Mouse (Mus musculus) central nervous system, embryonic 14 days (tissue): ENCODE measurements around the gene Alox12. TPM values are rescaled to one million over a fixed set of nuclear protein-coding genes. Genes with fewer than 3 reads are reported as not detected.

Experiments used
- polyA plus RNA-seq: library from polyadenylated mRNA; depleted of rRNA; stranded (reverse); fragments of >200 nt; gene quantifications from 2 replicates; pipeline ENCODE4 v1.2.3, GENCODE M21; 2012; rRNA removed

The Alox12 gene
- polyA plus RNA-seq: 0.93 and 1.4 TPM in 2 replicates

DNA sequence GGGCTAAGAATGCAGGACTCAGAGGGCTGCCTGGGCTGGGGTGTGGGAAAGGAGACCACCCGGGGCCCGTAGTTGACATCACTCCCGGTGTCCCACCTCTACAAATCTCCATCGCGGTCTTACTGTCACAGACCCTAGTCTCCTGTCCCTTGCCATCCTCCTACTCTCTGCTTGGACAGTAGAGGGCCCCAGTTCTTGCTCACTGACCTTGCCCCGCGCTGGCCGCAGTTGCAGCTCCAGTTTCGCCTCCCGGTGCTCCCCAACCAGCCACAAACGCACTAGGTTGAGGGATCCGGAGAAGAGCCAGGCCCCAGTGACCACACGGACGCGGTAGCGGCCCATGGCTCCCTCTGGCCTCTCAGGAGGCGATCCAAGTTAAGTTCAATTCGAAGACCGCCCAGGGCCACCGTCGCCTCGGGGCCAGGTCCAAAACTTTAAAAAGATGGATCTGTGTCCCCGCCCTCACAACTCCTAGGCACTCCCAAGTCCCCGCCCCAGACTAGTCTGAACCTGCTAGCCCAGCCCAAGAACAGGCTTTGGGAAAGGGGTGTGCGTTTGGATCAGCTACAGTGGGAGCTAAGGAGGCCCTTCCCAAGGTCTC, at the start of gene Alox12:
TSS of gene Alox12 (minus strand) at position 423 of the 601 bp plus-strand sequence.

DNA sequence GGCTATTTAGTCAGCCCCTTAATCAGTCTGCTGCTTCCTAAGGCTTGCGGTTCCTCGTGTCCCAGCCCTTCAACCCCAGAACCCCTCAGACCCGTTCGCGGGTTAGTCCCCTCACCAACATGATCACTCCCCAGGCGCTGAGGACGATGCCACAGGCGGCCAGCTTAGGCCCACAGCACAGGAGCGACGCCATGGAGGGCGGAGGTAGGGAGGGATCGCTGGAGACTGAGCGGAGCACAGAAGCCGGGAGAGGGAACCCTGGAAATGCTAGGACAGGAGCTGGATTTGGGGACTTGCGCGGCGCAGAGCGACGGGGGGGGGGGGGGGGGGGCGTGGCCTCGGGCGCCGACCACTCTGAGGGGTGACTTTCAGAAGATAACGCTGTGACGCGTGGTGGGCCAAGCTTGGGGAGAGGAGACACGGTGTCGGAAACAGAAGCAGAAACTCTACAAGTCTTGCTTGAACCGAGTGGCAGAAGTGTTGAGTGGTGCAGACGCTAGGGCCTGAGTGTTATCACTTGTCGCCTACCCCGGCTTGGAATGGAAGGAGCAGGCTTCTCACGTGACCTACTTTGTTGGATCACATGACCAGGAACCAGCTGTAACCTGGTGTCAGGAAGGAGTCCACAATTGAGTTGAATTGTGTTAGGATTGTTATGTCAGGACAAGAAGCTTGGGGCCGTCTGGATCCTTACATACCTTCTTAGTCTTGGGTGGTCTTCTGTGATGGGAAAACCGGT, 15.4 kb downstream of the Alox12 start, which contains the start of the genes Gm21988 and Rnasek:
TSS of gene Gm21988 (minus strand) at position 290 of the 739 bp plus-strand sequence.
TSS of gene Rnasek (minus strand) at position 302 of the 739 bp plus-strand sequence.

DNA sequence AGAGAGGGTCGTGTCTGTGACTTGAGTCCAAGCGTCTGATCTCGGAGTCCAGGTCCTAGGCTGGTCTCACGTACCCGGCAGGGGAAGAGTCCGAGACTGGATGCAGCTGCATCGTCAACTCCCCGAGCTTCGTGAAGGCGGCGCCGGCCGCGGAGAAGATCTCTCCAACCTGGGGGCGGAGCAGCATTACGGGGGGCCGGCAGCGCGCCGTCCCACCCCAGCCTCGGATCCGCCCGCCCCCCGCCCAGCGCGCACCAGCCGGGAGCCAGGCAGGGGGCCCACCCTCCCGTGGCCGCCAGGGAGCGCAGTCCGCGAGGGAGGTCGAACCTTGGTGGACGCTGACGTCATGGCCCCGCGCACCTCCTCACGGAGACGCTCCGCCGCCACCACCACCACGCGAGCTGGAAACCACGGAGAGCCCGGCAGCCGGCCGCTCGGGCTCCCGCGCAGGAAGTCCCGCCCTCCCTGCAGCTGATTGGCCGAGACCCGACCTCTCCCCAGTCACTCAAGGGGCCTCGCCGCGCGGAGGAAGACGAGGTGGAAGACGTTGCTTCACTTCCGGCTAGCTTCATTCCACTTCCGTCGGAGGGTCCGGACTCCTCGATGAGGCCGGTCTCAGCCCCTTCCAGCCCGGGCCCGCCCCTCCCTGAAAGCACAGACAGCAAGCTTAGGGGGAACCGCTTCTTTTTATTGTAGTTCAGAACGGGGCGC, 17.5 kb downstream of the Alox12 start, which contains the start of gene 0610010K14Rik:
TSS of gene 0610010K14Rik (minus strand) at position 458 of the 711 bp plus-strand sequence.

DNA sequence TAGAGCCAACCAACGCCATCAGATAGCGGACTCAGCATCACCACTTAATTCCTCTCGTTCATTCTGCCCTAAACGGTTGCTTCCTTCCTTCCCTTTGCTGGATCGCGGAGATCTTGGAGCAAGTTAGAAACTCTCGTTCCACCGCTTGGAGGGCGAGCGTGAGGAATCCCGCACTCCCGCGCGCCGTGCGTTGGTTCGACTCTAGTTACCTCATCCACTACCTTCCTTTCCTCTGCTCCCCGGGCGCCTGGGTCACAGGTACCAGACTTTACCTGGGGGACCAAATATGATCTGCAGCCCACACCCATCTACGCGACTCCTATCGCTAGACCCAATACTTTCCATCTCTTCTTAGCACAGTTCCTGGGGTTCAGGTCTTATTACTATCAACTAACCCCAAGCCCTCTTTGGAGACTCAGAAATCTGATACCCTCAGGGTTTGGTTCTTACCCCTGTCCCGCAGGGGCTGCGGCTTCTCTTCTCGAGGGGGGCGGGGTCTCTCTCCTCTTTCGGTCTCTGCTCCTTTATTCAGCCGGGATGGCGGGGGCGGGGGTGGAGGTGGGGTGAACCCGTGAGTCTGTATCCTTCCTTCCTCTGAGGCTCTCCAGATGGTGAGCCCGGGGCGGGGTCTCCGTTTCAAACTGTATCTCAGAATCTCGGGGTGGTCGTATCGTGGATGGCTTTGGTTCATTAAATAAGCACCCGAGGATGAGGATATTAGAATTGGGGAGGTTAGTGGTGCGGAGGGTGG, 25.7 kb downstream of the Alox12 start, which contains the start of gene Bcl6b:
TSS of gene Bcl6b (minus strand) at position 539 of the 751 bp plus-strand sequence.

DNA sequence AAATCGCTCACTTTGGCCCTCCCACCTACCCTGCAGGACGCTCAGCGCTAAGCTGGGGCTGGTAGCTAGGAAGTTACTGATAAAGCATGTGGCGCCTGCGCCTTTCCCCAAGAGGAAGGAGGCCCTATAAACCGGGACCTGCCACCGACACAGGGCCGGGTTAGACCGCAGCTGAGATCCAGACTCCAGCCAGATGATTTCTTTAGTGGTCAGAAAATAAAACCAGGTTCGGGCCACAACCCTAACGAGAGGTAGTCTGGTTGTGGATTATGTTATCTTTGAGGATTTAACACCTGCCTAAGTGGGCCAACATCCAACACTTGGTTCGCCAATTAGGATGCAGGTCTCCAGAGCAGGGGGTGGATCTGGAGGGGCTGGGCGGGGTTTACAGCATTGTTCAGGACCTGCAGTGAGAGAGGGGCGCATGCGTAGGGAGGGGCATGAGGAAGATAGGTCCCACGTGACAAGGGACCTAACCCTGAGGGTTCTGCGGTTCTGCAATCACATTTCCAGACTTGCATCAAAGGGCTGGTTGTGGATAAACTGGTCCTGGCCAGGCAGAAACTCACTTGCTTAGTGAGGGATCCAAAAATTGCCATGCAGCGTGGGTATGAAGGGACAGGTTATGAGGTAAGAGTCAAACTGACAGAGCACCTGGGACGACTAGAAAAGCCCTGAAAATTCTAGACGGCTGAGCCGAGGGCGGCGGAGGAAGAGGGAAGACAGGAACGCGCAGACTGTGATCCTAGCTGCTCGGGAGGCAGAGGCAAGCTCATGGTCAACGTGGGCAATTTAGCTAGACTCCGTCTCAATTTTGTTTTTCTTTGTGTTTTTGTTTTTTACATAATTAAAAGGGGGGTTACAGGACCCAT, 34.2 kb downstream of the Alox12 start, which contains the start of gene Slc16a13:
TSS of gene Slc16a13 (minus strand) at position 334 of the 872 bp plus-strand sequence.

DNA sequence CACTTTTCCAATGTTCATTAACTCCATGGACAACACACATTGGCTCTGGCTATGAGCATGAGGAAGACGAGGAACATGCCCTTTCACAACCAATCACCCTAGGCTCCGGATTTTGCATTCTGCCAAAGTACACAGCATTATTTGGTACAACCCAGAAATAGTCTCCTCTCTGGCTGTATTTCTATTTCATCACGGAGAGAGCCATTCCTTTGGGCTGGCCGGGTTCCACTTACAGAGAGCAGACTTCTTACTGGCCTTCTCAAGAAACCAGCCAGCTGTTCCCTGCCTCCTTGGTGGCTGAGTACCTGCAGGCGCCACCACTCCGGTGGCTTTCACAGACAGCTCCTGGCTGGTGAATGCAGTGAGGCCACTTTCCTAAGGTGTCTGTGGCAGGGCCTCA, 42.7 kb downstream of the Alox12 start, which contains the start of gene Slc16a11:
TSS of gene Slc16a11 (plus strand) at position 330 of the 400 bp plus-strand sequence.

Other genes with a start within 250 kb of the Alox12 start
- 45.6 and 50.3 TPM in 2 replicates for gene Acadvl, start 239.9 kb downstream of the Alox12 start, polyA plus RNA-seq
- 202 and 211 TPM in 2 replicates for gene Dlg4, start 238.4 kb downstream of the Alox12 start, polyA plus RNA-seq
- 2.0 and 2.2 TPM in 2 replicates for gene Asgr1, start 201.3 kb downstream of the Alox12 start, polyA plus RNA-seq
- 0.05 TPM in 1 of 2 replicates, not detected in the other for gene Asgr2, start 162.7 kb downstream of the Alox12 start, polyA plus RNA-seq
- gene Mgl2, start 125.0 kb downstream of the Alox12 start, polyA plus RNA-seq: 0.61 and 0.74 TPM in 2 replicates
- gene Clec10a, start 99.2 kb downstream of the Alox12 start, polyA plus RNA-seq: 1.0 and 1.2 TPM in 2 replicates
- 2.5 and 4.8 TPM in 2 replicates for gene Slc16a11, start 42.6 kb downstream of the Alox12 start, polyA plus RNA-seq
- 12.4 and 12.5 TPM in 2 replicates for gene Slc16a13, start 34.3 kb downstream of the Alox12 start, polyA plus RNA-seq
- gene Bcl6b, start 25.6 kb downstream of the Alox12 start, polyA plus RNA-seq: 5.7 and 6.6 TPM in 2 replicates
- gene 0610010K14Rik, start 17.4 kb downstream of the Alox12 start, polyA plus RNA-seq: 174 and 197 TPM in 2 replicates
- 15.3 and 17.5 TPM in 2 replicates for gene Gm21988, start 15.5 kb downstream of the Alox12 start, polyA plus RNA-seq
- 69.4 and 72.3 TPM in 2 replicates for gene Rnasek, start 15.5 kb downstream of the Alox12 start, polyA plus RNA-seq
- 0.13 TPM in 1 of 2 replicates, not detected in the other for gene Alox12e, start 67.3 kb upstream of the Alox12 start, polyA plus RNA-seq
- gene Alox15, start 96.7 kb upstream of the Alox12 start, polyA plus RNA-seq: 0.07 and 0.18 TPM in 2 replicates
- 32.2 and 32.3 TPM in 2 replicates for gene Pelp1, start 154.7 kb upstream of the Alox12 start, polyA plus RNA-seq
- 81.0 and 83.3 TPM in 2 replicates for gene Arrb2, start 177.3 kb upstream of the Alox12 start, polyA plus RNA-seq
- 40.6 and 42.1 TPM in 2 replicates for gene Med11, start 196.6 kb upstream of the Alox12 start, polyA plus RNA-seq
- gene Zmynd15, start 204.1 kb upstream of the Alox12 start, polyA plus RNA-seq: 1.5 TPM in 2 replicates
- gene Cxcl16, start 204.6 kb upstream of the Alox12 start, polyA plus RNA-seq: 3.5 and 5.7 TPM in 2 replicates
- gene Tm4sf5, start 249.9 kb upstream of the Alox12 start, polyA plus RNA-seq: 1.5 and 1.7 TPM in 2 replicates